Mouse (Mus musculus) olfactory bulb, adult 2 months (tissue): ENCODE data around the gene 4931429L15Rik.

Experiments
- CTCF ChIP-seq: fragments of 200-500 bp; IDR thresholded peaks from 2 replicates; pipeline ENCODE4 v1.5.1; 2012; ENCODE audit warnings: low read depth, mild to moderate bottlenecking, low read length, moderate library complexity; ENCODE audit not compliant: insufficient read depth
- POLR2A ChIP-seq: fragments of 200-500 bp; IDR thresholded peaks from 2 replicates; pipeline ENCODE4 v1.6.1; 2012; ENCODE audit warnings: mild to moderate bottlenecking, low read depth, low read length, moderate library complexity; ENCODE audit not compliant: insufficient read depth

GRCm38 (mm10) chr9:46337331-46337730, 17.5 kb upstream of the 4931429L15Rik start:
- TF ChIP-seq CTCF (no peak), POLR2A (no peak)
